Mouse (Mus musculus) embryonic facial prominence, embryonic 14.5 days (tissue): ENCODE data around the gene Sp9. TPM values are rescaled to one million over a fixed set of nuclear protein-coding genes. Genes with fewer than 3 reads are reported as not detected.

Experiments
- ATAC-seq: fragments of 200-750 bp; cut with Nextera tagmentation; 2 replicates; pipeline ENCODE4 v1.8.0; 2017; ENCODE audit warnings: low read depth, moderate number of reproducible peaks, moderate TSS enrichment
- DNase-seq: peaks from one replicate; pipeline ENCODE4 v3.0.0-alpha.2; 2015; ENCODE audit warnings: low spot score
- H3K27ac ChIP-seq: fragments of 300-500 bp; sonication (generic); replicated peaks from 2 replicates; pipeline ENCODE4 v1.5.1; 2014; ENCODE audit warnings: low read depth, mild to moderate bottlenecking, low read length, moderate library complexity
- H3K27me3 ChIP-seq: fragments of 300-500 bp; sonication (generic); replicated peaks from 2 replicates; pipeline ENCODE4 v1.6.1; 2014; ENCODE audit warnings: low read length; ENCODE audit not compliant: control insufficient read depth, insufficient read depth
- H3K36me3 ChIP-seq: fragments of 300-500 bp; sonication (generic); 2 replicates; pipeline ENCODE4 v1.6.1; 2014; ENCODE audit warnings: low read length, mixed read lengths; ENCODE audit not compliant: control insufficient read depth, insufficient read depth
- H3K4me1 ChIP-seq: fragments of 300-500 bp; sonication (generic); 2 replicates; pipeline ENCODE4 v1.6.1; 2014; ENCODE audit warnings: antibody characterized with exemption, low read length; ENCODE audit not compliant: control insufficient read depth, insufficient read depth
- H3K4me2 ChIP-seq: fragments of 300-500 bp; sonication (generic); 2 replicates; pipeline ENCODE4 v1.6.1; 2014; ENCODE audit warnings: low read depth, mild to moderate bottlenecking, low read length, moderate library complexity, mixed read lengths
- H3K4me3 ChIP-seq: fragments of 300-500 bp; sonication (generic); 2 replicates; pipeline ENCODE4 v1.5.1; 2014; ENCODE audit warnings: low read depth, mild to moderate bottlenecking, low read length
- H3K9ac ChIP-seq: fragments of 300-500 bp; sonication (generic); 2 replicates; pipeline ENCODE4 v1.6.1; 2014; ENCODE audit warnings: low read depth, mild to moderate bottlenecking, low read length, moderate library complexity, mixed read lengths
- H3K9me3 ChIP-seq: fragments of 300-500 bp; sonication (generic); 2 replicates; pipeline ENCODE4 v1.6.1; 2016; ENCODE audit warnings: low read length; ENCODE audit not compliant: control insufficient read depth
- WGBS: fragments of 180-500 bp; shearing (Covaris S2); extraction: QIAGEN DNeasy Blood & Tissue Kit; methylation state at CpG from one replicate; pipeline ENCODE4 v1.1.7; 2014; 5-methylcytosine and 5-hydroxymethylcytosine counted together
- polyA plus RNA-seq: library from polyadenylated mRNA; unstranded; fragments of >200 nt; fragmentation: Nextera tagmentation; extraction: Ambion mirVana; gene quantifications from 2 replicates; pipeline ENCODE4 v1.2.1, GENCODE M21; 2014

Gene Sp9
- polyA plus RNA-seq, 1 experiment from 2014 or later = 1.5 TPM

- 43% methylated on average over 1 of the region's 1 CpGs for WGBS
Measured at GRCm38 (mm10) chr2:73266623-73267022, 5.1 kb upstream of the Sp9 start.

GRCm38 (mm10) chr2:73267231-73267630 lies 4.5 kb upstream of the Sp9 start:
- 19% methylated on average over 3 of the region's 3 CpGs for WGBS
- Histone ChIP-seq H3K9me3 (no peaks in the 10 kb centered on the region), H3K4me1 (peaks cover 13% of the 10 kb centered on the region), H3K4me2 (no peak overlapping the region), H3K27me3 (peaks cover 81% of the 10 kb centered on the region), H3K4me3 (no peak overlapping the region), H3K9ac (no peak overlapping the region), H3K36me3 (no peaks in the 10 kb centered on the region), H3K27ac (no peak overlapping the region)
- DNase-seq (no peak), ATAC-seq (no peak)

More at GRCm38 (mm10) chr2:73266623-73267022, 5.1 kb upstream of the Sp9 start:
- Histone ChIP-seq H3K27ac (no peak overlapping the region), H3K4me2 (no peak overlapping the region), H3K36me3 (no peaks in the 10 kb centered on the region), H3K4me1 (peaks cover 13% of the 10 kb centered on the region), H3K9ac (no peak overlapping the region), H3K9me3 (no peaks in the 10 kb centered on the region), H3K4me3 (no peak overlapping the region), H3K27me3 (peaks cover 77% of the 10 kb centered on the region)
- no peak for ATAC-seq
- DNase-seq = no peak

DNA sequence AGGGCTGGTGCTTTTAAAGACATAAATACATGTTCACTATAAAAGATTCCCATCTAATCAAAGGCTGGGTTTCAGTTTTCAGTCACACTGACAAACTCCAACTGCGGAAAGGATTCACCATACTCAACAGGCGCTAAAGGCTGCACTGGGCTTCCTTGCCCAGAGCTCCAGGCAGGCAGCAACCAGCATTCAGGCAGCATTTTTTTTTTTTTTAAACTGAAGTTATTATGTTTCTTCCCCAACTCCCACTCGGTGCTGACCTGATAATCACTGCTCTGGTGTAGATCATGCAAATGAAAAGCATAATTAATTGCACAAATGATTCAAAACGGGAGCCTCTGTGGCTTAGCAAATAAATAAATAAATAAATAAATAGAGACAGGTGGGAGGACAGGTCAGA lies 3.9 kb upstream of the Sp9 start:
- H3K4me1 ChIP-seq = peaks cover 13% of the 10 kb centered on the region
- 1% methylated on average over 4 of the region's 4 CpGs for WGBS
- peaks cover 82% of the 10 kb centered on the region for H3K27me3 ChIP-seq
- H3K27ac ChIP-seq = no peak overlapping the region
- H3K36me3 ChIP-seq = no peaks in the 10 kb centered on the region
- no peaks in the 10 kb centered on the region for H3K9me3 ChIP-seq
- ATAC-seq (no peak), DNase-seq (no peak)
- H3K4me3 ChIP-seq = peak overlapping the region; percentile 0; the same call in 1 of the 2 replicates
- no peak overlapping the region for H3K9ac ChIP-seq
- 0 out of 2 replicates have a peak overlapping the region, but pooled peaks have one; percentile 18 for H3K4me2 ChIP-seq

- Histone ChIP-seq H3K9ac (no peak overlapping the region), H3K27ac (no peak overlapping the region), H3K9me3 (no peaks in the 10 kb centered on the region), H3K4me1 (peaks cover 13% of the 10 kb centered on the region), H3K4me3 (0 out of 2 replicates have a peak overlapping the region, but pooled peaks have one; percentile 0), H3K4me2 (0 out of 2 replicates have a peak overlapping the region, but pooled peaks have one; percentile 18), H3K36me3 (no peaks in the 10 kb centered on the region), H3K27me3 (peaks cover 84% of the 10 kb centered on the region)
- DNase-seq = peak; percentile 7
- WGBS = 3% methylated on average over 12 of the region's 12 CpGs
- ATAC-seq = no peak
Measured at GRCm38 (mm10) chr2:73268281-73268680, 3.4 kb upstream of the Sp9 start.

GRCm38 (mm10) chr2:73268836-73269395 lies 2.8 kb upstream of the Sp9 start:
- DNase-seq (no peak), ATAC-seq (no peak)
- WGBS = 13% methylated on average over 8 of the region's 8 CpGs
- H3K4me2 ChIP-seq = no peak overlapping the region
- H3K36me3 ChIP-seq = no peaks in the 10 kb centered on the region
- H3K4me1 ChIP-seq = peaks cover 17% of the 10 kb centered on the region
- no peak overlapping the region for H3K4me3 ChIP-seq
- no peak overlapping the region for H3K27ac ChIP-seq
- H3K27me3 ChIP-seq = peaks cover 91% of the 10 kb centered on the region
- H3K9ac ChIP-seq = no peak overlapping the region
- H3K9me3 ChIP-seq = no peaks in the 10 kb centered on the region

DNA sequence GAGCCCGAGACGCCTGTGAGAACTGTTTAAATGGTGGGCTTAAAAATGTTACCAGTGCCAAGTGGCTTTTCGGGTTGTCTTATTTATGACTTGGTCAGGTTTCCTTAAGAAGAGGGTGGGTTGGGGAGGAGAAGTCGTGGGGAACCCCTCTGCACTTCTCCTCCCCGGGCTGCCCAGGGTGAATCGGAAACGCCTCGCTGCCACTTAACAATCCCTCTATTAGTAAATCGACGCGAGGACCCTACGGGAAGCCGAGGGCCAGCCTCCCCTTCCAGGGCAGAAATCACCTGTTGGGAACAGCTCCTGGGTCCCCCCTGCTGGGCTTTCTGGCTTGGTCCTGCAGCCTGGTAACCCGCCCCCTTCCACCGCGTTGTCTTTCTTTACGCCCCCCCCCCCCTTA lies 2.1 kb upstream of the Sp9 start:
- H3K9ac ChIP-seq = no peak overlapping the region
- DNase-seq = peak; percentile 4
- peaks cover 92% of the 10 kb centered on the region for H3K27me3 ChIP-seq
- no peaks in the 10 kb centered on the region for H3K9me3 ChIP-seq
- no peaks in the 10 kb centered on the region for H3K36me3 ChIP-seq
- H3K4me2 ChIP-seq = peak overlapping the region; percentile 24; the same call in 1 of the 2 replicates
- peaks cover 17% of the 10 kb centered on the region for H3K4me1 ChIP-seq
- no peak overlapping the region for H3K27ac ChIP-seq
- WGBS = 0% methylated on average over 7 of the region's 17 CpGs
- peak overlapping the region; percentile 10; the same call in 1 of the 2 replicates for H3K4me3 ChIP-seq
- ATAC-seq = no peak

GRCm38 (mm10) chr2:73270071-73270592 lies 1.6 kb upstream of the Sp9 start:
- DNase-seq = peak; percentile 2
- WGBS = 5% methylated on average over 14 of the region's 14 CpGs
- H3K36me3 ChIP-seq = no peaks in the 10 kb centered on the region
- H3K9me3 ChIP-seq = no peaks in the 10 kb centered on the region
- no peak overlapping the region for H3K27ac ChIP-seq
- peak overlapping the region; percentile 72 for H3K4me2 ChIP-seq
- peak overlapping the region; percentile 46 for H3K4me3 ChIP-seq
- H3K4me1 ChIP-seq = peaks cover 19% of the 10 kb centered on the region
- ATAC-seq = no peak
- no peak overlapping the region for H3K9ac ChIP-seq
- peaks cover 90% of the 10 kb centered on the region for H3K27me3 ChIP-seq

DNA sequence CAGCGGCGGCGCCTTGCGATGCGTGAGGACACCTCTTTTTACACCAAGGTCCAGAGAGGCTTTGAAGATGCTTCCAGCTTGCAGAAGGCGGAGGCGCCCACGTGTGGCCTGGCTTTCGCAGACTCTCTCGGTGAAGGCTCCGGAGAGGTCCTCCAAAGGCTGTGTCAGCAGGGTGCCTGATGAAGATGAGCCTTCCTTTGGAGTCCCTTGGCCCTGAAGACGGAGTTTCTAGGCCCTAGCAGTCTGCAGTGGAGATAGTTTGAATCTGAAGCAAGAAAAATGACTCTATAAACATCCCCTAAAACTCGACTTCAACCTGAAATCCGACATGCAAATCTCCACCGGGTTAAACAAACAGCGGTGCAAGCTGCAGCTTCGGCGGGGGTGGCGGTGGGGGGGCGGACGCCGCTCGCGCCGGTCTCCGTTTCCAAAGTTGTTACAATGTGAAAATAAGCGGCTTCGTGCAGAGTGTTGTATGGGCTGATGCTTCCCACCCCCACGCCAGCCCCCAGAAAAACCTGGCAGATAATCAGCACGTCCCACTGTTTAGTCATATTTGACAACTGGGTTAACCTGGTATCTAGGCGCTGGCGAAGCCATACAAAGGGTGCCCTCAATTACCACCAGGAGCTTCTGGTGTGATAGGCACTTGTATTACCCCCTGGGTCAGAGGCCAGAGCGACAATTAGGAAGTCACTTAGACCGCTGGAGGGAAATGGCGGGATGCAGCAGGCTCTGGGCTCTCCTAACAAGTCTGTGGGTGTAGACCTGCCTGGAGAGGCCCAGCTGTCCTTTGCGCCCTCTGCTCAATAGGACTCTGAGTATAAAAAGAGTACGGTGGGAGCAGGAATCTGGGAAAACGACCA lies 899 bp upstream of the Sp9 start:
- Histone ChIP-seq H3K9ac (0 out of 2 replicates have a peak overlapping the region, but pooled peaks have one; percentile 15), H3K4me2 (peak overlapping the region; percentile 72), H3K27me3 (peaks cover 84% of the 10 kb centered on the region), H3K4me1 (peaks cover 19% of the 10 kb centered on the region), H3K36me3 (no peaks in the 10 kb centered on the region), H3K4me3 (peak overlapping the region; percentile 46), H3K9me3 (no peaks in the 10 kb centered on the region), H3K27ac (no peak overlapping the region; the same call in 1 of the 2 replicates)
- no peak for ATAC-seq
- DNase-seq = peak; percentile 47
- 2% methylated on average over 38 of the region's 38 CpGs for WGBS
